Mouse (Mus musculus): Measurements from ENCODE around the gene Cox4i1.

DNA sequence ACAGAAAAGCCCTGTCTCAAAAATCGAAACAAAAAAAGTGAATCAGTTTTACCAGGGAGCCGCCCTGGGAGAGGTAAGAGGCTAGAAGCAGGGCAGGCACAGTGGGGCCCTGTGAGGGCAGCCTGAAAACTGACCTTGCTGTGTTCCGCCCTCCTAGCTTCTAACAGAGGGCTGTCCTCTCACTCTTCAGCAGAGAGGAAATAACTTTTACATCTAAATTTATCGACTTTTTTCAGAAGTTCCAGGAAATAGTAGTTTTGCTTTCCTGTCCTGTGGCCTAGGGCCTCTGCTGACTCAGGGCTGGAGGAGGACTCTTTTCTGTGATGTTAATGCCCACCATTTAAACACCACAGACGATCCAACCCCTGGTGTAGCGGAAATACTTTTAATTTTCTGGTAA, 47.2 kb downstream of the Cox4i1 start:
- TF ChIP-seq MYOD1 (IDR thresholded peaks at IDR 0.05; ENCODE audit: control insufficient read depth, insufficient read length, low read depth) (no peak), MYOG (IDR thresholded peaks at IDR 0.05; ENCODE audit: control insufficient read depth, extremely low read depth, insufficient read length) (no peak), CTCF (IDR thresholded peaks at IDR 0.05; ENCODE audit: control insufficient read depth, insufficient read depth, insufficient read length) (no peak), USF1 (IDR thresholded peaks at IDR 0.05; ENCODE audit: low read depth) (no peak), MAX (IDR thresholded peaks at IDR 0.05) (no peak)

Measured in C2C12 (cell line).